In the genomic region with DNA sequence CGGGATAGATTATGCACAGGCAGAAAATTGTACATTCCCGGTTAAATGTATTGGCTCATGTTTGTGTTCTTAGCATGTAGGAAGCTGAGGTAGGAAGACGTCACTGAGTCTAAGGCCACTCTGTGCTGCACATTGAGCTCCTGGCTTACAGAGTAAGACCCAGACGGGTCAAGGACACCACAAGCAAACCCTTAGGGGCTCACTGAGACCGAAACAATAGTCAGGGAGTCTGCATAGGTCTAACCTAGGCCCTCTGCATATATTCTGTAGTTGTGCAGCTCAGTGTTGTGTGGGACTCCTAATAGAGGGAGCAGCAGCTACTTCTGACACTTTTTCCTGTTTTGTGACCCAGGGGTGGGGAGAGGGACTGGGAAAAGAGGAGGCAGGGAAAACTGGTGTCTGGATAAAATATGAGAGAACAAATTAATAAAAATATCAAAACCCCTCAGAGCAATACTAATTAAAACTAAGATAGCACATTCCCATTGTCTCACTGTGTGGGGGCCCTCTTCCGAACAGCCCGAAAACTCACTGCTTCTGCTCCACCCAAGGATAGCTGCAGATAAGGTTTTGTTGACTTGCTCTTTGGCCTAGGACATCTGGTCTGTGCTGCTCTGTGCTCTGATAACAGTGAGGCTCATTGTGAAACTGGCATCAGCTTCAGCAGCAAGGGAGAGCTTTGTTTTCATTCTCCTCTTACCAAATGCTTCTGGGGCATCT, we compare ENCODE assay signal across 11 mouse cellular contexts. TPM values are rescaled to one million over a fixed set of nuclear protein-coding genes. Genes with fewer than 3 reads are reported as not detected.
DNase-seq lines count a peak whose midpoint lies in the region; ATAC-seq lines count a peak whose summit lies in the region.
"Had no signal": no experiment of that assay in that cellular context is flagged by ENCODE, and none has a peak within 500 bp of the region (broad histone marks: within the 10 kb centered on the region; RNA-seq: fewer than 3 reads in every experiment).

No protein-coding gene starts in this region.

- no peaks in the 10 kb centered on the region; the same call in 1 of the 2 replicates for H3K36me3 ChIP-seq in heart, embryonic 11.5 days (ENCODE audit: control insufficient read depth, insufficient read depth, low read length)
- peaks cover 11% of the 10 kb centered on the region; the same call in 1 of the 2 replicates for H3K36me3 ChIP-seq in liver, embryonic 15.5 days (replicated peaks)
- peaks cover 19% of the 10 kb centered on the region for H3K36me3 ChIP-seq in neural tube, embryonic 15.5 days

- peak overlapping the region; percentile 43 for H3K9ac ChIP-seq in heart, embryonic 11.5 days (ENCODE audit: low read depth, low read length)
- no peak overlapping the region for H3K9ac ChIP-seq in liver, embryonic 15.5 days
- no peak overlapping the region for H3K9ac ChIP-seq in neural tube, embryonic 15.5 days (replicated peaks)

- intact Hi-C loops in left cerebral cortex, postnatal 36 days (cut with DNase I) = no loop called here

- peaks cover 32% of the 10 kb centered on the region for H3K4me1 ChIP-seq in heart, embryonic 11.5 days (ENCODE audit: control insufficient read depth, insufficient read depth, low read length)
- 0 out of 2 replicates have a peak, but pooled peaks cover 2% of the 10 kb centered on the region for H3K4me1 ChIP-seq in brown adipose tissue, adult 24 weeks (ENCODE audit: control insufficient read depth, insufficient read depth, insufficient read length, low read length)
- H3K4me1 ChIP-seq in liver, embryonic 15.5 days (replicated peaks) = peaks cover 61% of the 10 kb centered on the region
- peaks cover 13% of the 10 kb centered on the region for H3K4me1 ChIP-seq in neural tube, embryonic 15.5 days

- peak; percentile 91 for ATAC-seq in heart, embryonic 11.5 days (replicated peaks; ENCODE audit: insufficient number of reproducible peaks, low FRiP score, low TSS enrichment)
- ATAC-seq in erythroid progenitor cell, adult 5-6 weeks (replicated peaks; ENCODE audit: low FRiP score, poor library complexity, severe bottlenecking) = peak; percentile 75
- ATAC-seq in liver, embryonic 15.5 days (ENCODE audit: insufficient read depth) = peak; percentile 96
- ATAC-seq in neural tube, embryonic 15.5 days (ENCODE audit: low FRiP score) = no peak
- ATAC-seq: hindbrain, postnatal 0 days had no signal

- no peaks in the 10 kb centered on the region for H3K9me3 ChIP-seq in heart, embryonic 11.5 days (replicated peaks; ENCODE audit: control insufficient read depth, low read length)
- no peaks in the 10 kb centered on the region for H3K9me3 ChIP-seq in liver, embryonic 15.5 days (replicated peaks)
- H3K9me3 ChIP-seq in neural tube, embryonic 15.5 days (replicated peaks) = no peaks in the 10 kb centered on the region
- H3K9me3 ChIP-seq: megakaryocyte, embryonic 14.5 days had no signal

- H3K4me2 ChIP-seq in heart, embryonic 11.5 days = peak overlapping the region; percentile 44
- H3K4me2 ChIP-seq in liver, embryonic 15.5 days = peak overlapping the region; percentile 60
- H3K4me2 ChIP-seq in neural tube, embryonic 15.5 days = no peak overlapping the region

- no peaks in the 10 kb centered on the region for H3K27me3 ChIP-seq in heart, embryonic 11.5 days (ENCODE audit: control insufficient read depth, insufficient read depth, low read length)
- no peaks in the 10 kb centered on the region for H3K27me3 ChIP-seq in liver, embryonic 15.5 days
- H3K27me3 ChIP-seq in neural tube, embryonic 15.5 days (replicated peaks) = no peaks in the 10 kb centered on the region

- WGBS in heart, embryonic 11.5 days (ENCODE audit: insufficient replicate concordance) = 45% methylated on average over 7 of the region's 7 CpGs
- 32% methylated on average over 7 of the region's 7 CpGs for WGBS in liver, embryonic 15.5 days (ENCODE audit: insufficient replicate concordance)
- 74% methylated on average over 7 of the region's 7 CpGs for WGBS in neural tube, embryonic 15.5 days

- no peak overlapping the region for H3K4me3 ChIP-seq in heart, embryonic 11.5 days (ENCODE audit: low read depth, low read length)
- H3K4me3 ChIP-seq in brown adipose tissue, adult 24 weeks (ENCODE audit: insufficient read depth, low read depth, low read length) = no peak overlapping the region
- H3K4me3 ChIP-seq in liver, embryonic 15.5 days (replicated peaks) = peak overlapping the region; percentile 28
- H3K4me3 ChIP-seq in neural tube, embryonic 15.5 days (replicated peaks) = no peak overlapping the region
- H3K4me3 ChIP-seq: megakaryocyte, embryonic 14.5 days had no signal

- DNase-seq in heart, adult 8-10 months (ENCODE audit: low spot score) = no peak
- no peak for DNase-seq in left cerebral cortex, postnatal 36 days (ENCODE audit: low spot score in 2 of 2)
- no peak for DNase-seq in gastrocnemius, postnatal 10 days
- DNase-seq: cerebellum, adult 8-10 months had no signal

- H3K27ac ChIP-seq in heart, embryonic 11.5 days (ENCODE audit: low read depth, low read length) = peak overlapping the region; percentile 85
- 0 out of 2 replicates have a peak overlapping the region, but pooled peaks have one; percentile 18 for H3K27ac ChIP-seq in brown adipose tissue, adult 24 weeks (replicated peaks; ENCODE audit: low read depth, low read length)
- peak overlapping the region; percentile 84 for H3K27ac ChIP-seq in liver, embryonic 15.5 days (replicated peaks)
- no peak overlapping the region for H3K27ac ChIP-seq in neural tube, embryonic 15.5 days (replicated peaks)
- H3K27ac ChIP-seq: hindbrain, postnatal 0 days had no signal

RNA-seq across cellular contexts. Expression of gene Pdlim1, which starts 25.6 kb away (rescaled TPM):
- 318 and 322 TPM in 2 replicates for polyA plus RNA-seq in heart, embryonic 11.5 days (2014; fragmentation: Nextera tagmentation; extraction: Ambion mirVana)
- 100 to 1,000 TPM; 114 to 157 (median 136) TPM for total RNA-seq in heart, adult 8-10 months (2022)
- 14.0 and 20.5 TPM in 2 replicates for polyA plus RNA-seq in brown adipose tissue, adult 24 weeks (2012; ENCODE audit: insufficient read depth, insufficient read length, missing spikeins)
- total RNA-seq in erythroid progenitor cell, adult 5-6 weeks (2015; ENCODE audit: low replicate concordance) = 19.8 and 40.2 TPM in 2 replicates
- 13.3 and 17.2 TPM in 2 replicates for total RNA-seq in erythroid progenitor cell, adult 5-6 weeks (2017; ENCODE audit: low replicate concordance)
- 68.0 and 70.4 TPM in 2 replicates for polyA plus RNA-seq in liver, embryonic 15.5 days (2015; fragmentation: Nextera tagmentation; extraction: Ambion mirVana)
- 10 to 100 TPM; 16.1 to 21.2 TPM for total RNA-seq in left cerebral cortex, postnatal 36 days (2021)
- 12.8 and 117 TPM in 2 replicates for polyA plus RNA-seq in neural tube, embryonic 15.5 days (2015; fragmentation: Nextera tagmentation; extraction: Ambion mirVana)
- total RNA-seq in gastrocnemius, postnatal 10 days (2021) = 100 to 1,000 TPM; 156 to 157 TPM
